9 mouse cellular contexts compared by ENCODE assay signal in genomic region chr14:61056962-61057361, GRCm38 (mm10). TPM values are rescaled to one million over a fixed set of nuclear protein-coding genes. Genes with fewer than 3 reads are reported as not detected.
A peak's percentile ranks its signal among the peaks of the same experiment; 100 is the strongest.
DNase-seq lines count a peak whose midpoint lies in the region; ATAC-seq and TF ChIP-seq lines count a peak whose summit lies in the region.
"Had no signal": no experiment of that assay in that cellular context is flagged by ENCODE, and none has a peak within 500 bp of the region (broad histone marks: within the 10 kb centered on the region; RNA-seq: fewer than 3 reads in every experiment).

No protein-coding gene starts in this region.

- no peak for DNase-seq in heart, embryonic 10.5 days (ENCODE audit: low spot score)
- no peak for DNase-seq in heart, postnatal 14 days
- peak; percentile 62 for DNase-seq in CD4-positive, CD25-positive, alpha-beta regulatory T cell, adult 2 months (ENCODE audit: low read depth, low spot score)
- no peak for DNase-seq in hindbrain, embryonic 10.5 days (ENCODE audit: low spot score)
- no peak for DNase-seq in liver, postnatal 0 days
- no peak for DNase-seq in ovary, postnatal 14 days (ENCODE audit: low spot score)
- no peak for DNase-seq in cerebellum, postnatal 36 days
- DNase-seq: kidney, postnatal 25 days had no signal

- no peak for TF ChIP-seq EP300 in liver, postnatal 0 days (IDR thresholded peaks at IDR 0.05; ENCODE audit: low read depth)

- no peaks in the 10 kb centered on the region for H3K36me3 ChIP-seq in heart, embryonic 10.5 days
- no peaks in the 10 kb centered on the region for H3K36me3 ChIP-seq in hindbrain, embryonic 10.5 days
- no peaks in the 10 kb centered on the region for H3K36me3 ChIP-seq in liver, postnatal 0 days (replicated peaks; ENCODE audit: insufficient read depth, low read length)

- intact Hi-C loops in heart, postnatal 14 days (cut with DNase I), result no loop called here

- no peak for ATAC-seq in liver, postnatal 0 days
- no peak for ATAC-seq in megakaryocyte-erythroid progenitor cell, adult 5-6 weeks (replicated peaks; ENCODE audit: low FRiP score, low TSS enrichment, poor library complexity, severe bottlenecking)

- TF ChIP-seq CTCF in liver, postnatal 0 days (IDR thresholded peaks at IDR 0.05; ENCODE audit: low read depth), result no peak

- H3K27ac ChIP-seq in heart, embryonic 10.5 days, result peak overlapping the region; percentile 72
- H3K27ac ChIP-seq in hindbrain, embryonic 10.5 days, result peak overlapping the region; percentile 72
- H3K27ac ChIP-seq in liver, postnatal 0 days (ENCODE audit: low read depth), result no peak overlapping the region

- H3K4me3 ChIP-seq in heart, embryonic 10.5 days, result peak overlapping the region; percentile 56
- H3K4me3 ChIP-seq in hindbrain, embryonic 10.5 days, result peak overlapping the region; percentile 48
- H3K4me3 ChIP-seq in liver, postnatal 0 days (ENCODE audit: low read depth, low read length), result peak overlapping the region; percentile 17; the same call in 1 of the 2 replicates

- WGBS in heart, embryonic 10.5 days, result 1% methylated on average over 11 of the region's 11 CpGs
- 8% methylated on average over 11 of the region's 11 CpGs for WGBS in hindbrain, embryonic 10.5 days
- 10% methylated on average over 11 of the region's 11 CpGs for WGBS in liver, postnatal 0 days (ENCODE audit: insufficient replicate concordance)

- H3K27me3 ChIP-seq in heart, embryonic 10.5 days (ENCODE audit: insufficient read depth, poor library complexity, severe bottlenecking), result peaks cover 12% of the 10 kb centered on the region; the same call in 1 of the 2 replicates
- H3K27me3 ChIP-seq in hindbrain, embryonic 10.5 days (ENCODE audit: insufficient read depth, poor library complexity, severe bottlenecking), result peaks cover 52% of the 10 kb centered on the region
- H3K27me3 ChIP-seq in liver, postnatal 0 days (ENCODE audit: insufficient read depth, low read length), result no peaks in the 10 kb centered on the region

- no peak overlapping the region for H3K9ac ChIP-seq in liver, postnatal 0 days (replicated peaks)

- H3K4me1 ChIP-seq in heart, embryonic 10.5 days, result peaks cover 54% of the 10 kb centered on the region
- peaks cover 41% of the 10 kb centered on the region for H3K4me1 ChIP-seq in hindbrain, embryonic 10.5 days (replicated peaks)
- peaks cover 10% of the 10 kb centered on the region; the same call in 1 of the 2 replicates for H3K4me1 ChIP-seq in liver, postnatal 0 days (ENCODE audit: insufficient read depth)

- no peaks in the 10 kb centered on the region for H3K9me3 ChIP-seq in heart, embryonic 10.5 days
- no peaks in the 10 kb centered on the region for H3K9me3 ChIP-seq in hindbrain, embryonic 10.5 days
- no peaks in the 10 kb centered on the region for H3K9me3 ChIP-seq in liver, postnatal 0 days (ENCODE audit: low read length)

- H3K4me2 ChIP-seq in liver, postnatal 0 days (ENCODE audit: low read depth, low read length), result peak overlapping the region; percentile 63

RNA-seq across cellular contexts. Expression of gene Tnfrsf19, which starts 10.7 kb away (rescaled TPM):
- 29.8 and 32.8 TPM in 2 replicates for polyA plus RNA-seq in heart, embryonic 10.5 days (2016; fragmentation: Nextera tagmentation; extraction: Ambion mirVana)
- 1 to 10 TPM; 2.2 to 3.2 TPM for total RNA-seq in heart, postnatal 14 days (2021)
- polyA plus RNA-seq in hindbrain, embryonic 10.5 days (2016; fragmentation: Nextera tagmentation; extraction: Ambion mirVana), result 35.4 and 56.4 TPM in 2 replicates
- polyA plus RNA-seq in liver, postnatal 0 days (2015; fragmentation: Nextera tagmentation; extraction: Ambion mirVana), result 2.4 and 2.5 TPM in 2 replicates
- 1.7 TPM in 1 of 2 replicates, not detected in the other for total RNA-seq in megakaryocyte-erythroid progenitor cell, adult 5-6 weeks (2014; fragmentation: Nextera tagmentation)
- total RNA-seq in megakaryocyte-erythroid progenitor cell, adult 5-6 weeks (2017), result 0.89 TPM in 1 of 2 replicates, not detected in the other
